Mouse (Mus musculus) forebrain, embryonic 16.5 days (tissue): Measurements from ENCODE around the gene Pfdn6. TPM values are rescaled to one million over a fixed set of nuclear protein-coding genes. Genes with fewer than 3 reads are reported as not detected.
"Not testable (repeated sequence)": the region's sequence is repeated elsewhere in the genome, so short reads cannot be mapped to it uniquely, and the experiment has no call there.

Source experiments
- ATAC-seq: fragments of 200-750 bp; cut with Nextera tagmentation; 2 replicates; pipeline ENCODE4 v1.8.0; 2017; ENCODE audit warnings: mild to moderate bottlenecking, moderate library complexity
- H3K27ac ChIP-seq: fragments of 300-500 bp; sonication (generic); 2 replicates; pipeline ENCODE4 v1.5.1; 2014; ENCODE audit warnings: low read length, control low read depth
- H3K27me3 ChIP-seq: fragments of 300-500 bp; sonication (generic); replicated peaks from 2 replicates; pipeline ENCODE4 v1.6.1; 2014; ENCODE audit warnings: low read length; ENCODE audit not compliant: control insufficient read depth, insufficient read depth
- H3K36me3 ChIP-seq: fragments of 300-500 bp; sonication (generic); 2 replicates; pipeline ENCODE4 v1.6.1; 2014; ENCODE audit not compliant: control insufficient read depth, insufficient read depth
- H3K4me1 ChIP-seq: fragments of 300-500 bp; sonication (generic); replicated peaks from 2 replicates; pipeline ENCODE4 v1.6.1; 2014; ENCODE audit warnings: low read length; ENCODE audit not compliant: control insufficient read depth, insufficient read depth
- H3K4me2 ChIP-seq: fragments of 300-500 bp; sonication (generic); 2 replicates; pipeline ENCODE4 v1.6.1; 2014; ENCODE audit warnings: mild to moderate bottlenecking, low read length, control low read depth
- H3K4me3 ChIP-seq: fragments of 300-500 bp; sonication (generic); replicated peaks from 2 replicates; pipeline ENCODE4 v1.5.1; 2014; ENCODE audit warnings: mild to moderate bottlenecking, low read length, control low read depth
- H3K9ac ChIP-seq: fragments of 300-500 bp; sonication (generic); replicated peaks from 2 replicates; pipeline ENCODE4 v1.6.1; 2014; ENCODE audit warnings: low read depth, low read length, control low read depth
- H3K9me3 ChIP-seq: fragments of 300-500 bp; sonication (generic); 2 replicates; pipeline ENCODE4 v1.6.1; 2016; ENCODE audit warnings: low read length; ENCODE audit not compliant: control insufficient read depth
- WGBS: fragments of 180-500 bp; shearing (Covaris S2); extraction: QIAGEN DNeasy Blood & Tissue Kit; methylation state at CpG from one replicate; pipeline ENCODE4 v1.1.7; 2014; 5-methylcytosine and 5-hydroxymethylcytosine counted together
- polyA plus RNA-seq: library from polyadenylated mRNA; unstranded; fragments of >200 nt; fragmentation: Nextera tagmentation; extraction: Ambion mirVana; gene quantifications from 2 replicates; pipeline ENCODE4 v1.2.1, GENCODE M21; 2015

Gene Pfdn6
- polyA plus RNA-seq, 1 experiment from 2014 or later, result 196 TPM

GRCm38 (mm10) chr17:33893011-33893410, 47.1 kb downstream of the Pfdn6 start:
- H3K9me3 ChIP-seq, ATAC-seq, H3K4me1 ChIP-seq, H3K4me3 ChIP-seq, H3K27me3 ChIP-seq, H3K4me2 ChIP-seq, H3K27ac ChIP-seq, H3K36me3 ChIP-seq, H3K9ac ChIP-seq: not testable (repeated sequence)
- WGBS, result 88% methylated on average over 4 of the region's 4 CpGs

- Histone ChIP-seq H3K27me3 (no peaks in the 10 kb centered on the region), H3K4me3 (no peak overlapping the region), H3K4me2 (no peak overlapping the region), H3K9ac (no peak overlapping the region), H3K4me1 (peaks cover 8% of the 10 kb centered on the region), H3K36me3 (no peaks in the 10 kb centered on the region), H3K27ac (no peak overlapping the region), H3K9me3 (no peaks in the 10 kb centered on the region)
- 31% methylated on average over 7 of the region's 7 CpGs for WGBS
- ATAC-seq, result no peak
Observed at GRCm38 (mm10) chr17:33892429-33892828, 47.7 kb downstream of the Pfdn6 start.

GRCm38 (mm10) chr17:33891892-33892291, 48.3 kb downstream of the Pfdn6 start:
- not testable (repeated sequence) for H3K27me3 ChIP-seq, H3K4me1 ChIP-seq, H3K9ac ChIP-seq, H3K4me3 ChIP-seq, H3K9me3 ChIP-seq, H3K4me2 ChIP-seq, ATAC-seq, H3K36me3 ChIP-seq, H3K27ac ChIP-seq
- WGBS, result 65% methylated on average over 6 of the region's 6 CpGs

GRCm38 (mm10) chr17:33891357-33891756, 48.8 kb downstream of the Pfdn6 start:
- H3K9ac ChIP-seq, result no peak overlapping the region
- peaks cover 8% of the 10 kb centered on the region for H3K4me1 ChIP-seq
- no peaks in the 10 kb centered on the region for H3K36me3 ChIP-seq
- H3K27ac ChIP-seq, result no peak overlapping the region
- no peaks in the 10 kb centered on the region for H3K9me3 ChIP-seq
- H3K27me3 ChIP-seq, result no peaks in the 10 kb centered on the region
- H3K4me2 ChIP-seq, result no peak overlapping the region
- H3K4me3 ChIP-seq, result no peak overlapping the region
- 67% methylated on average over 2 of the region's 2 CpGs for WGBS
- ATAC-seq, result no peak

- Histone ChIP-seq H3K27me3 (no peaks in the 10 kb centered on the region), H3K4me1 (peaks cover 8% of the 10 kb centered on the region), H3K4me3 (peak within 1 kb of the TSS; percentile 60), H3K9ac (peak within 1 kb of the TSS; percentile 54), H3K36me3 (no peaks in the 10 kb centered on the region), H3K9me3 (no peaks in the 10 kb centered on the region), H3K27ac (no peak within 1 kb of the TSS), H3K4me2 (peak within 1 kb of the TSS; percentile 63)
- ATAC-seq, result peak; percentile 100
- 0% methylated on average over 49 of the region's 49 CpGs for WGBS
Observed at GRCm38 (mm10) chr17:33890533-33891059, 49.5 kb downstream of the Pfdn6 start, which contains the start of gene Kifc1. Gene Kifc1 (minus strand): TSS chr17:33890661.

GRCm38 (mm10) chr17:33889941-33890532, 50.1 kb downstream of the Pfdn6 start:
- H3K4me3 ChIP-seq, result peak overlapping the region; percentile 60
- not testable (repeated sequence) for H3K27ac ChIP-seq, H3K9me3 ChIP-seq, H3K4me1 ChIP-seq, H3K27me3 ChIP-seq, H3K36me3 ChIP-seq, ATAC-seq
- peak overlapping the region; percentile 54 for H3K9ac ChIP-seq
- H3K4me2 ChIP-seq, result peak overlapping the region; percentile 63
- 0% methylated on average over 40 of the region's 44 CpGs for WGBS

Other genes starting within 250 kb of the Pfdn6 start
- 73.0 and 77.8 TPM in 2 replicates for gene March2, start 221.7 kb downstream of the Pfdn6 start, polyA plus RNA-seq
- 411 and 469 TPM in 2 replicates for gene Rab11b, start 179.8 kb downstream of the Pfdn6 start, polyA plus RNA-seq
- 15.5 and 16.2 TPM in 2 replicates for gene Angptl4, start 158.5 kb downstream of the Pfdn6 start, polyA plus RNA-seq
- gene Kank3, start 129.8 kb downstream of the Pfdn6 start, polyA plus RNA-seq, result 40.5 and 45.4 TPM in 2 replicates
- gene Rps28, start 115.8 kb downstream of the Pfdn6 start, polyA plus RNA-seq, result 480 and 560 TPM in 2 replicates
- 386 and 402 TPM in 2 replicates for gene Ndufa7, start 115.8 kb downstream of the Pfdn6 start, polyA plus RNA-seq
- gene Cd320, start 97.3 kb downstream of the Pfdn6 start, polyA plus RNA-seq, result 55.5 and 62.0 TPM in 2 replicates
- not detected in 2 replicates for gene Gm7029, start 66.5 kb downstream of the Pfdn6 start, polyA plus RNA-seq
- gene Kifc1, start 49.7 kb downstream of the Pfdn6 start, polyA plus RNA-seq, result 3.7 and 4.6 TPM in 2 replicates
- gene Platr17, start 35.2 kb downstream of the Pfdn6 start, polyA plus RNA-seq, result 0.32 and 0.54 TPM in 2 replicates
- gene Daxx, start 30.9 kb downstream of the Pfdn6 start, polyA plus RNA-seq, result 61.5 and 63.1 TPM in 2 replicates
- 13.7 and 15.4 TPM in 2 replicates for gene Tapbp, start 24.4 kb downstream of the Pfdn6 start, polyA plus RNA-seq
- gene Zbtb22, start 24.4 kb downstream of the Pfdn6 start, polyA plus RNA-seq, result 17.1 and 17.2 TPM in 2 replicates
- 40.8 and 52.3 TPM in 2 replicates for gene Rgl2, start 10.8 kb downstream of the Pfdn6 start, polyA plus RNA-seq
- 26.1 and 29.4 TPM in 2 replicates for gene Wdr46, start 317 bp upstream of the Pfdn6 start, polyA plus RNA-seq
- gene B3galt4, start 11.1 kb upstream of the Pfdn6 start, polyA plus RNA-seq, result 10.0 and 13.2 TPM in 2 replicates
- gene Vps52, start 15.5 kb upstream of the Pfdn6 start, polyA plus RNA-seq, result 79.5 and 81.0 TPM in 2 replicates
- gene Rps18, start 15.7 kb upstream of the Pfdn6 start, polyA plus RNA-seq, result 811 and 837 TPM in 2 replicates
- 9.4 and 9.9 TPM in 2 replicates for gene H2-K1, start 60.0 kb upstream of the Pfdn6 start, polyA plus RNA-seq
- 16.0 and 20.4 TPM in 2 replicates for gene Ring1, start 84.3 kb upstream of the Pfdn6 start, polyA plus RNA-seq
- gene H2-Ke6, start 87.7 kb upstream of the Pfdn6 start, polyA plus RNA-seq, result 63.9 and 65.4 TPM in 2 replicates
- gene Slc39a7, start 91.3 kb upstream of the Pfdn6 start, polyA plus RNA-seq, result 148 and 157 TPM in 2 replicates
- gene Rxrb, start 91.5 kb upstream of the Pfdn6 start, polyA plus RNA-seq, result 55.6 and 60.2 TPM in 2 replicates
- gene Col11a2, start 99.1 kb upstream of the Pfdn6 start, polyA plus RNA-seq, result 2.3 and 4.0 TPM in 2 replicates
- 0.22 and 0.28 TPM in 2 replicates for gene H2-Oa, start 152.0 kb upstream of the Pfdn6 start, polyA plus RNA-seq
- 12.1 and 15.8 TPM in 2 replicates for gene H2-DMa, start 179.2 kb upstream of the Pfdn6 start, polyA plus RNA-seq
- gene Brd2, start 182.3 kb upstream of the Pfdn6 start, polyA plus RNA-seq, result 130 and 132 TPM in 2 replicates
- 0.43 and 0.90 TPM in 2 replicates for gene H2-DMb2, start 203.0 kb upstream of the Pfdn6 start, polyA plus RNA-seq
- gene H2-DMb1, start 212.7 kb upstream of the Pfdn6 start, polyA plus RNA-seq, result 0.66 and 0.98 TPM in 2 replicates
- 1.9 and 2.6 TPM in 2 replicates for gene Tap1, start 247.2 kb upstream of the Pfdn6 start, polyA plus RNA-seq
- gene Psmb9, start 247.4 kb upstream of the Pfdn6 start, polyA plus RNA-seq, result 0.43 and 1.5 TPM in 2 replicates